Mouse (Mus musculus): ENCODE results near the gene Rnf217. TPM values are rescaled to one million over a fixed set of nuclear protein-coding genes. Genes with fewer than 3 reads are reported as not detected.
A peak's percentile ranks its signal among the peaks of the same experiment; 100 is the strongest.

The Rnf217 gene
- 0.42 and 0.45 TPM in 2 replicates for polyA plus RNA-seq (2012; rRNA removed)

- no peaks in the 10 kb centered on the region for H3K36me3 ChIP-seq (ENCODE audit: control insufficient read depth, insufficient read depth, low read length)
- WGBS: 2% methylated on average over 103 of the region's 106 CpGs
- no peaks in the 10 kb centered on the region; the same call in 1 of the 2 replicates for H3K27me3 ChIP-seq (ENCODE audit: control insufficient read depth, insufficient read depth, low read length)
- H3K4me1 ChIP-seq (replicated peaks; ENCODE audit: control insufficient read depth, insufficient read depth, low read length): no peaks in the 10 kb centered on the region
- TF ChIP-seq CTCF (IDR thresholded peaks at IDR 0.05; ENCODE audit: borderline replicate concordance, control insufficient read depth, extremely low read depth, insufficient read depth, low read length, poor library complexity) (no peak), POLR2A (IDR thresholded peaks at IDR 0.05; ENCODE audit: control insufficient read depth, extremely low read depth, insufficient read depth, low read length, poor library complexity) (no peak)
- DNase-seq: peak; percentile 1
- H3K27ac ChIP-seq (ENCODE audit: control insufficient read depth, insufficient read depth, low read length): no peak within 1 kb of the TSS
- peak within 1 kb of the TSS; percentile 38 for H3K4me3 ChIP-seq (ENCODE audit: control insufficient read depth, insufficient read depth, low read length)
Observed at GRCm38 (mm10) chr10:31609066-31609961, at the start of gene Rnf217. Gene Rnf217, minus strand, starts transcription at chr10:31609184.

- H3K4me3 ChIP-seq (ENCODE audit: control insufficient read depth, insufficient read depth, low read length): no peak overlapping the region
- TF ChIP-seq POLR2A (IDR thresholded peaks at IDR 0.05; ENCODE audit: control insufficient read depth, extremely low read depth, insufficient read depth, low read length, poor library complexity) (no peak), CTCF (IDR thresholded peaks at IDR 0.05; ENCODE audit: borderline replicate concordance, control insufficient read depth, extremely low read depth, insufficient read depth, low read length, poor library complexity) (no peak)
- WGBS: 89% methylated on average over 3 of the region's 3 CpGs
- H3K27ac ChIP-seq (ENCODE audit: control insufficient read depth, insufficient read depth, low read length): no peak overlapping the region
- H3K4me1 ChIP-seq (replicated peaks; ENCODE audit: control insufficient read depth, insufficient read depth, low read length): no peaks in the 10 kb centered on the region
- DNase-seq: no peak
- no peaks in the 10 kb centered on the region for H3K27me3 ChIP-seq (ENCODE audit: control insufficient read depth, insufficient read depth, low read length)
- H3K36me3 ChIP-seq (ENCODE audit: control insufficient read depth, insufficient read depth, low read length): no peaks in the 10 kb centered on the region
Observed at GRCm38 (mm10) chr10:31647270-31647669, 38.3 kb upstream of the Rnf217 start.

GRCm38 (mm10) chr10:31646083-31646482 lies 37.1 kb upstream of the Rnf217 start:
- Histone ChIP-seq H3K27ac (ENCODE audit: control insufficient read depth, insufficient read depth, low read length) (no peak overlapping the region), H3K27me3 (ENCODE audit: control insufficient read depth, insufficient read depth, low read length) (no peaks in the 10 kb centered on the region), H3K4me3 (ENCODE audit: control insufficient read depth, insufficient read depth, low read length) (no peak overlapping the region), H3K36me3 (ENCODE audit: control insufficient read depth, insufficient read depth, low read length) (no peaks in the 10 kb centered on the region), H3K4me1 (replicated peaks; ENCODE audit: control insufficient read depth, insufficient read depth, low read length) (no peaks in the 10 kb centered on the region)
- no peak for DNase-seq
- TF ChIP-seq POLR2A (IDR thresholded peaks at IDR 0.05; ENCODE audit: control insufficient read depth, extremely low read depth, insufficient read depth, low read length, poor library complexity) (no peak), CTCF (IDR thresholded peaks at IDR 0.05; ENCODE audit: borderline replicate concordance, control insufficient read depth, extremely low read depth, insufficient read depth, low read length, poor library complexity) (no peak)
- WGBS: 77% methylated on average over 1 of the region's 1 CpGs

DNA sequence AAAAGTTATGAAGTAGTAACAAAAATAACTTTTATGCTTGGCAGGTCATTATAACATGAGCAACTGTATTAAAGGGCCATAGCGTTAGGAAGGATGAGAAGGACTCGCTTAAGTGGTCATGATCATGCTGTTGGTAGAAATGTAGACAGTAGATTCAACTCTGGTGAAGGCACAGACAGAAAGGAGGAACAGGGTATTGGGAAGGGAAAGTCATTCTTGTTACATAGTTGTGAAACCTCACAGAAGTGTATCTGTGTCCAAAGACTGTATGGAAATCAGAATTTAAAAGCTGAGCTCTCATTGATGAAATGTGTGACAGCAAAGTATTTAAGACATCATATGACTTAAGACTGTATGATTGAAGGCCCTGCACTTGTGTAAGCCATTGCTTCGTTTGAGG lies 26.1 kb upstream of the Rnf217 start:
- no peaks in the 10 kb centered on the region for H3K36me3 ChIP-seq (ENCODE audit: control insufficient read depth, insufficient read depth, low read length)
- DNase-seq: no peak
- TF ChIP-seq POLR2A (IDR thresholded peaks at IDR 0.05; ENCODE audit: control insufficient read depth, extremely low read depth, insufficient read depth, low read length, poor library complexity) (no peak), CTCF (IDR thresholded peaks at IDR 0.05; ENCODE audit: borderline replicate concordance, control insufficient read depth, extremely low read depth, insufficient read depth, low read length, poor library complexity) (no peak)
- H3K27ac ChIP-seq (ENCODE audit: control insufficient read depth, insufficient read depth, low read length): no peak overlapping the region
- H3K27me3 ChIP-seq (ENCODE audit: control insufficient read depth, insufficient read depth, low read length): no peaks in the 10 kb centered on the region
- no peak overlapping the region for H3K4me3 ChIP-seq (ENCODE audit: control insufficient read depth, insufficient read depth, low read length)
- WGBS: 90% methylated on average over 3 of the region's 3 CpGs
- H3K4me1 ChIP-seq (replicated peaks; ENCODE audit: control insufficient read depth, insufficient read depth, low read length): no peaks in the 10 kb centered on the region

- Histone ChIP-seq H3K27ac (ENCODE audit: control insufficient read depth, insufficient read depth, low read length) (no peak overlapping the region), H3K27me3 (ENCODE audit: control insufficient read depth, insufficient read depth, low read length) (no peaks in the 10 kb centered on the region), H3K4me3 (ENCODE audit: control insufficient read depth, insufficient read depth, low read length) (no peak overlapping the region), H3K36me3 (ENCODE audit: control insufficient read depth, insufficient read depth, low read length) (no peaks in the 10 kb centered on the region), H3K4me1 (replicated peaks; ENCODE audit: control insufficient read depth, insufficient read depth, low read length) (no peaks in the 10 kb centered on the region)
- WGBS: 85% methylated on average over 1 of the region's 1 CpGs
- no peak for TF ChIP-seq CTCF (IDR thresholded peaks at IDR 0.05; ENCODE audit: borderline replicate concordance, control insufficient read depth, extremely low read depth, insufficient read depth, low read length, poor library complexity)
- TF ChIP-seq POLR2A (IDR thresholded peaks at IDR 0.05; ENCODE audit: control insufficient read depth, extremely low read depth, insufficient read depth, low read length, poor library complexity): no peak
- DNase-seq: no peak
Observed at GRCm38 (mm10) chr10:31632005-31632404, 23.0 kb upstream of the Rnf217 start.

GRCm38 (mm10) chr10:31615355-31615754 lies 6.4 kb upstream of the Rnf217 start:
- no peak for TF ChIP-seq POLR2A (IDR thresholded peaks at IDR 0.05; ENCODE audit: control insufficient read depth, extremely low read depth, insufficient read depth, low read length, poor library complexity)
- Histone ChIP-seq H3K4me3 (ENCODE audit: control insufficient read depth, insufficient read depth, low read length) (no peak overlapping the region), H3K4me1 (replicated peaks; ENCODE audit: control insufficient read depth, insufficient read depth, low read length) (no peaks in the 10 kb centered on the region), H3K27ac (ENCODE audit: control insufficient read depth, insufficient read depth, low read length) (no peak overlapping the region), H3K27me3 (ENCODE audit: control insufficient read depth, insufficient read depth, low read length) (no peaks in the 10 kb centered on the region), H3K36me3 (ENCODE audit: control insufficient read depth, insufficient read depth, low read length) (no peaks in the 10 kb centered on the region)
- WGBS: 48% methylated on average over 2 of the region's 2 CpGs
- DNase-seq: no peak
